Mouse (Mus musculus): Measurements from ENCODE around the gene Slc39a2. TPM values are rescaled to one million over a fixed set of nuclear protein-coding genes. Genes with fewer than 3 reads are reported as not detected.
A peak's percentile ranks its signal among the peaks of the same experiment; 100 is the strongest.

The Slc39a2 gene
- total RNA-seq, 2 experiments from 2014 or later: 0.69 to 1.1 TPM

DNA sequence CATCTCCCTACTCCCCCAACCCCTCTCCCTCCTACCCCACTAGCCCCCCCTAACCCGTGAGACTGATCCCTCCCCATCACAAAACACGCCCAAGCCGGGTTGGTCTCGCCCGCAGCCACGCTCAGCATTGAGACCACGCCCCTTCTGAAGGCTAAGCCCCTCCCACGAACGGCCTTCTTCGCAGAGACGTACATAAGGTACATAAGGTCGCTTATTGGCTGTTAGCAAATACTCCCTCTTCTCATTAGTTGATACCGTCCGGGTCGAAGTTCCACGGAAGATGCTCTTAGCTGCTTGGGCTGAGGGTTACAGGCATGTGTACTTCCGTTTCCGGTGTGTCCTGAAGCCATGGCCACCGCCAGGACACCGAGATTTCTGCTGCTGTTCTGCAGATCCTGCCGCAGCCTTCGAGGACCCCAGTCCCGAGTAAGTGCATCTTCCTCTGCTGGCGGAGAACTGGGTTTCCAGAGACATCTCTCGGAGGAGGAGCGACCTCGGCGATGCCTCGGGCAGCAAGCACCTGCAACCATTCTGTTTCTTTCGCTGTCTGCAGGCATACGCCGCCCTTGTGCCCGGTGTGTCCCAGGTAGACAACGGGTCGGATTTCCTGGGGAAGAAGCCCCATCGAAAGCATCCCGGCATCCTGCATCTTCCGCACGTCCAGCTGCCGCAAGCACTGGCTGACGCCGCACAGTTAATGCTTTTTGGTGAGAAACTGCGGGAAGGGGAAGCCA, 7.9 kb upstream of the Slc39a2 start, which contains the start of gene Mettl17:
TSS of gene Mettl17 (plus strand) at position 245 of the 734 bp plus-strand sequence.
- peak; percentile 20; the same call in 1 of the 2 replicates for TF ChIP-seq CTCF (IDR thresholded peaks at IDR 0.05)
- Histone ChIP-seq H3K4me3 (peak within 1 kb of the TSS; percentile 78), H3K27ac (peak within 1 kb of the TSS; percentile 84)
- intact Hi-C loops (cut with DNase I): loop anchor here (1.0 to 10.0 kb wide), 5 partner anchors 123 to 418 kb away; partner anchors contain the start of genes Hnrnpc, Rab2b, Tox4 and Zfp219
- DNase-seq: peak; percentile 96

DNA sequence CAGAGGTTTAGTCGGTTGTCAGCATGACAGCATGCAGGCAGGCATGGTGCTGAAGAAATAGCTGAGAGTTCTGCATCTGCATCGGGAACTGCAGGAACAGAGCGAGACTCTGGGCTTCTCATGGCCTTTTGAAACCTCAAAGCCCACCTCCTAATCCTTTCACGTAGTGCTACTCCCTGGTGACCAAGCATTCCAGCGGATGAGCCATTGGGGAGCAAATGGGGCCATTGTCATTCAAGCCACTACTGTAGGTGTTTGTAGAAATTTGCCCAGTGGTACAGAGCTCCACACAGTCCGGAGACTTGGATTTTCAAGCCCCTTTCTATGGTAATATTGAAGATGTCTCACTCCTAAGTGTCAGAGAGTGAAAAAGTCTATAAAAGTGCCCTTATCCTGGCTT, 6.6 kb upstream of the Slc39a2 start:
- H3K27ac ChIP-seq: no peak overlapping the region
- peak overlapping the region; percentile 78 for H3K4me3 ChIP-seq
- no peak for TF ChIP-seq CTCF (IDR thresholded peaks at IDR 0.05)
- intact Hi-C loops (cut with DNase I): loop anchor here (5.0 to 10.0 kb wide), 3 partner anchors 121 to 416 kb away; partner anchors contain the start of gene Hnrnpc
- DNase-seq: no peak

DNA sequence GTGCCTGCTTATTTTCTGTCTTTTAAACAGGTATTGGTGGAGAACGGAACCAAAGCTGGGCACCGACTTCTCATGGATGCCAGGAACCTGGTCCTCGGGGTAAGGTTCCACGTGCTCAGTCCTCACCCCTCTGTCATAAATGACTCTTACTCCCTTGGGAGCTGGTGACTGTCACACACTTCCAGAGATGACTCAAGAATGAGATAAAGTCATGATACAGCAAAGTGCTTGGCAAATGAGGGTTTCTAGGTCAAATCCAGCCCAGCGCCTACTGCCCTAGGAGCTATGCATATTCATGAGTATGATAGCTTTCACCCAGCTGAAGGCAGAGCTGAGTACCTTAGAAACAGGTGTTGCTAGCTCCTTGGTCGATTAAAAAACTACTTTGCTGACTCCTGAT, 2.9 kb upstream of the Slc39a2 start:
- no peak for TF ChIP-seq CTCF (IDR thresholded peaks at IDR 0.05)
- H3K27ac ChIP-seq: no peak overlapping the region
- H3K4me3 ChIP-seq: no peak overlapping the region
- intact Hi-C loops (cut with DNase I): loop anchor here (5.0 to 10.0 kb wide), 3 partner anchors 117 to 412 kb away; partner anchors contain the start of gene Hnrnpc
- no peak for DNase-seq

DNA sequence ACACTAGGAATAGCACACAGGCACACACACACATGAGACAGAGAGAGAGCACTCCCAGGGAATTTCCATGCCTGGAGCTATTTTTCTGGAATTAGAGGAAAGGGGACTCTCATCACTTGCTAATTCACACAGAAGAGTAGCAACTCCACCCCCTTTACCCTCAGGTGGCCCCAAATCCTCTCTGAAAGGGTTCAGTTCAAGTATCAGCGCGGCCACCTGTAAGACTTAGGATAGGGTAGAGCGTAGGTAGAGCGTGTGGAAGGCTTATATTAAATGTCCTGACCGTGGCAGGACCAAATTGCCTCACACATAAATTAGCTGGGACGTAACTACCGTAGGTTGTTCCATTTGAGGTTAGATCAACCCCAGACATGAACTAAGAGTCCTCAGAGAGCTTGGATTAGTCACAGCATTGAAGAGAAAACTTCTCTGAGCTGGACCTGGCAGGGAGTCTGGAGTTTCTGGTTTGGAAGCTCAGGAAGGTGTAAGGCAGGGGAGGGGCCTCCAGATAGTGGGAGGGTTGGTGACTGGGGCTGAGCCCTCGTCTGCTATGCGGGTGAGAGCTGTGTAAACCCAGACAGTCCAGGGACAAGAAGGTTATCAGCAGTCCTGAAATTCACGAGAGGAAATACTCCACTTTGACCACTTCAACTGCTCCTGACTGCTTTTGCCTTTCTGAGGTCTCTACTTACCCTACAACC, 555 bp downstream of the Slc39a2 start:
- H3K27ac ChIP-seq: no peak overlapping the region
- H3K4me3 ChIP-seq: no peak overlapping the region
- DNase-seq: no peak
- intact Hi-C loops (cut with DNase I): no loop called here
- no peak for TF ChIP-seq CTCF (IDR thresholded peaks at IDR 0.05)

DNA sequence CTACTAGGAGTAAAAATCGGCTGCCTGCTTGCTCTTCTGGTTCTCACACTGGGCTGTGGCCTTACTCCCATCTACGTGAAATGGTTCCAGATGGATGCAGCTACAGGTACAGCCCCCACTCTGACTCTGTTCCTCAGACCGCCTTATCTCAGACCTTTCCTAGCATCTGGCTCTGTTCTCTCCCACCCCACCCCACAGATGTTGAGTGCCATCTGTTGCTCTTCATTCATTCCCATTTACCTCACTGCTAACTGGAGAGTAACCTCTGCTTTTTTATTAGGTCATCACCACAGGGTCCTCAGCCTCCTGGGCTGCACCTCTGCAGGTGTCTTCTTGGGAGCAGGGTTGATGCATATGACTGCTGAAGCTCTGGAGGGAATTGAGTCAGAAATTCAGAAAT, 1.1 kb downstream of the Slc39a2 start:
- Histone ChIP-seq H3K4me3 (no peak overlapping the region), H3K27ac (no peak overlapping the region)
- intact Hi-C loops (cut with DNase I): no loop called here
- TF ChIP-seq CTCF (IDR thresholded peaks at IDR 0.05): no peak
- DNase-seq: no peak

DNA sequence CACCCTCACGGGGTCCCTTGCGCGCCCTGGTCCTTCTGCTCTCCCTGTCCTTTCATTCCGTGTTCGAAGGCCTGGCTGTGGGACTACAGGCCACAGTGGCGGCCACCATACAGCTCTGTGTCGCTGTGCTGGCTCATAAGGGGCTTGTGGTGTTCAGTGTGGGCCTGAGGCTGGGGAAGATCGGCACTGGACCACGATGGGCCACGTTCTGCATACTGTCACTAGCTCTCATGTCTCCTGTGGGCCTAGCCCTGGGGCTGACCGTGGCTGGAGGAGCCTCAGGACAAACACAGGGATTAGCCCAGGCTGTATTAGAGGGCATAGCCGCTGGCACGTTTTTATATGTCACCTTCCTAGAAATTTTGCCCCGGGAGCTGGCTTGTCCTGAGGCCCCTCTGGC, 2.4 kb downstream of the Slc39a2 start:
- intact Hi-C loops (cut with DNase I): no loop called here
- DNase-seq: no peak
- TF ChIP-seq CTCF (IDR thresholded peaks at IDR 0.05): no peak
- no peak overlapping the region for H3K4me3 ChIP-seq
- no peak overlapping the region for H3K27ac ChIP-seq

DNA sequence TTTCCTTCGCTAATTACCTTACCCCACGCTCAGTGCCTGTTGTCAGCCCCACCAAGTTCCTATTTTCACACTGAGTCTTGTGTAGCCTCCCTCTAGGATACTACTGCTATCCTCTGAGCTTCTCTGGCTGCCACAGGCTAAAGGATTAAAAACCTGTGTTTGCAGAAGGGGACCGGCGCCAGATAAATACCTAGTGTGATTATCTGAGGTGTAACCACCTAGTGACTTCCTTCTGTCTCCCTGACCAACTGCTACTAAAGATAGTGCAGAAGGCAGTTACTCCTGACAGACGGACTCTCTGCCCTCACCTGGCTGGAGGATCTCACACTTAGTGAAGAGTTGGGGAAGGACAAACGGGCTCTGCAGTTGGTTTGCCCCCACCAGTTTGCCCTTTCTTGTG, 3.3 kb downstream of the Slc39a2 start:
- Histone ChIP-seq H3K4me3 (no peak overlapping the region), H3K27ac (no peak overlapping the region)
- DNase-seq: no peak
- intact Hi-C loops (cut with DNase I): no loop called here
- TF ChIP-seq CTCF (IDR thresholded peaks at IDR 0.05): no peak

DNA sequence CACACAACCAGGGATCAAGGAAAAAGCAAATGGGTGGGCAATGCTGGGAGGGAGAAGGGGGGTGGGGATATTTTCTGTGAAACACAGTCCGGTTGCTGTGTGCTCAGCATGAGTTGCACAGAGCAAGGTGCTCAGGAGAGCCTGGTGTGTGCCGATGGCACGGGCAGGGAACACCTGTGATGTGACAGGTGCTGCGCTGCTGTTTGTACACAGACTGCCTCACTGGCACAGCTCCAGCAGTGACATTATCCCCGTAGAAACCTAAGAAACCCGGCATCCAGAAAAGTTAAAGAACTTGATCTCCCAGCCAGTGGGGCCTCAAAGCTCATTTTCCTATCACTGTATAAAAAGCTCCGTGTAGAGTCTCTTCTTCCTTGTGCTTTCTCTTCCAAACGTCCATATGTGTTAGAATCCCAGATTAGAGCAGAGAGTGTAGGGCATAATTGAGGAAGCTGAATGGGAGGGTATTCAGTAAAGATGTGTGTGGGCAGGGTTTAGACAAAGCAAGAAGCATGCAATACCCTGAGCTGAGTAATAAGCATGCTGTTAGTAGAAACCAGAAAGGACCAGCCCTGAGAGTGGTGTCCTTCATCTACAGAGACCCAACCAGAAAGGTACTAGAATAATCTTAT, 4.0 kb downstream of the Slc39a2 start:
- no peak for TF ChIP-seq CTCF (IDR thresholded peaks at IDR 0.05)

DNA sequence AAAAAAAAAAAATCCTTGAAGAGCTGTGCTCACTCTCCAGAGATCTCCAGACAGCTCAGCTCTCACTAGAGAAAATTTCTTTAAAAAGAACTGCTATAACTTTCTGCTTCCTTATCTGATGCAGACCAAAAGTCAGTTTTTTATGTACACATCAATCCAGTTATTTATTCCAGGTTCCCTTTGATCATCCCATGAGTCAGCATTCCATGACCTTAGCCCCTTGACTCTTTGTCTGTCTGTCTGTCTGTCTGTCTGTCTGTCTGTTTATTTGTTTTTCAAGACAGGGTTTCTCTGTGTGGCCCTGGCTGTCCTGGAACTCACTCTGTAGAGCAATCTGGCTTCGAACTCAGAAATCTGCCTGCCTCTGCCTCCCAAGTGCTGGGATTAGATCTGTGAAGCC, 6.7 kb downstream of the Slc39a2 start:
- H3K4me3 ChIP-seq: no peak overlapping the region
- no peak for DNase-seq
- intact Hi-C loops (cut with DNase I): no loop called here
- no peak overlapping the region for H3K27ac ChIP-seq
- TF ChIP-seq CTCF (IDR thresholded peaks at IDR 0.05): no peak

More for the DNA sequence above, 4.0 kb downstream of the Slc39a2 start:
- Histone ChIP-seq H3K27ac (no peak overlapping the region), H3K4me3 (no peak overlapping the region)
- DNase-seq: no peak
- intact Hi-C loops (cut with DNase I): no loop called here

DNA sequence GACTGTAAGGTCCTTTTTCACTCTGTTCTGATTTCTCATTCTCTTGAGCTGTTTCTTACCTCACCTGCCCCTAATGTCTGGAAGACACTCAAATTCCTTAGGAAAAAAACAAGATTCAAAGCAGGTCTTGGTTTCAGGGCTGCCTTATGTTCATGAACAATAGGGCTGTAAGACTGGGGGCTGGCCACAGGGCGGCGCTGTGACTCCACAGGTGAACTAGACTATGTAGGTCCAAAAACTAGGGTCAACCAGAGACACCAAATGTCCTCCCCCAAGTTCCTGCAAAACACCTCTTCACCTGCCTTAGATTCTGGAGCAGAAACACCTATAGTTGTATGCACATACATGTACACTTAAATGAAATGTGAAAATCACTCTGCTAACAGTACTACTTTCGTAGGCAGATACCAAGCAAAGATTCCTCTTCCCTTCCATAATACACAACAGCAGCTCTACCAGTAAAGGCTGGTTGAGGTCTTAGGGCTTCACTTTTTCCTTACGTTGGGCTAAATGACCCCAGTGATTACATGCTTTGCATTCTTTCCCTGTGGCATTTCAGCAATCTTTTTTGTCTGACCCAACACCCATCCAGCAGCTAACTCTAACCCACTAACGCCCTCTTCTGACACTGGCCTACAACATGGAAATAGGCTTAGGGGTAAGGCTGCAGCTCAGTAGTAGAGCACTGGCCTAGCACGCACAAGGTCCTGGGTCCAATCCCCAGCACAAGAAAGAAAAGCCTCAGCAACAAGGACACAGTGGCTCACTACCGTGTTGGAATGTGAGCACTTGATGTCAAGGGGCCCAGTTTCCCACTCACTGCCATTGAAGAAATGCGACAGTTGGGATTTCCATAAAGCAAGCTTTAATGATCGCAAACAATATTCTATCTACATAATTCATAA, 10.4 kb downstream of the Slc39a2 start:
- H3K4me3 ChIP-seq: no peak overlapping the region
- intact Hi-C loops (cut with DNase I): loop anchor here (1.0 to 5.0 kb wide), 3 partner anchors 26 to 120 kb away; no protein-coding TSS in a partner anchor
- peak overlapping the region; percentile 54 for H3K27ac ChIP-seq
- peak; percentile 88 for DNase-seq
- TF ChIP-seq CTCF (IDR thresholded peaks at IDR 0.05): peak; percentile 94; the same call in 1 of the 2 replicates

DNA sequence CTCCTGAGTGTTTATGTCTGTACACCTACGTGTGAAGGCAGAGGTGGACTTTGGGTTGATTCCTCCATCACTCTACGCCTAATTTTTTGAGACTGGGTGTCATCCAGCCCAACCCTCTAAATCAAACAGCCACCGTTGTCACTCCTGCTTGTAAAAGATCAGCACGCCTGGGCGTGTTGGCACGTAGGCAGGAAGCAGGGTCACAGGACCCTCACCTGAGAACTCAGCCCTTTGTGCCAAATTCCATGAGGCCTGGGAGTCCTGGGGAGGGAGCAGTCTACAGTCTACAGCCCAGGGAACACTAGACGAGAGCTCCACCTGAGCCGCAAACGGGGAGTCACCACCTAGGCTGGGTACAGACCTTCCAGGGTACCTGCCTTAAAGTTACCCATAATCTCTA, 11.1 kb downstream of the Slc39a2 start:
- no peak overlapping the region for H3K4me3 ChIP-seq
- intact Hi-C loops (cut with DNase I): loop anchor here (1.0 to 5.0 kb wide), 3 partner anchors 26 to 120 kb away; no protein-coding TSS in a partner anchor
- H3K27ac ChIP-seq: no peak overlapping the region; the same call in 1 of the 2 replicates
- DNase-seq: no peak
- no peak for TF ChIP-seq CTCF (IDR thresholded peaks at IDR 0.05)

DNA sequence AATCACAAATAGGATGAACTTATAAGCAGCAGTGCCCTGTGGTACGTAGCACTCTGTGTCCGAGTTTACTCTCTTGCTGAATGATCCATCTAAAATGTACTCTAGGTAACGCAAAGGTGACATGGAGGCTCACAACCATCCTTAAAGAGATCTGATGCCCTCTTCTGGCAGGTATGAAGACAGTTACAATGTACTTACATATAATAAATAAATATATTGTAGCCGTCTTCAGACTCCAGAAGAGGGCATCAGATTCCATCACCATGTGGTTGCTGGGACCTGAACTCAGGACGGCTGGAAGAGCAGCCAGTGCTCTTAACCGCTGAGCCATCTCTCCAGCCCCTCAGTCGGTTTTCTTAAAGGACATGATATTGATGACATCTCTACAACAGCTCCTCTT, 12.0 kb downstream of the Slc39a2 start:
- H3K4me3 ChIP-seq: no peak overlapping the region
- TF ChIP-seq CTCF (IDR thresholded peaks at IDR 0.05): peak; percentile 36; the same call in 1 of the 2 replicates
- peak overlapping the region; percentile 32; the same call in 1 of the 2 replicates for H3K27ac ChIP-seq
- intact Hi-C loops (cut with DNase I): loop anchor here (5.0 kb wide), 1 partner anchor 103 kb away; no protein-coding TSS in a partner anchor
- no peak for DNase-seq

Measured in gastrocnemius, adult 2 months (tissue).